Mouse (Mus musculus): ENCODE measurements around the gene Ppih.
"Not testable (repeated sequence)": the region's sequence is repeated elsewhere in the genome, so short reads cannot be mapped to it uniquely, and the experiment has no call there.

Gene Ppih

DNA sequence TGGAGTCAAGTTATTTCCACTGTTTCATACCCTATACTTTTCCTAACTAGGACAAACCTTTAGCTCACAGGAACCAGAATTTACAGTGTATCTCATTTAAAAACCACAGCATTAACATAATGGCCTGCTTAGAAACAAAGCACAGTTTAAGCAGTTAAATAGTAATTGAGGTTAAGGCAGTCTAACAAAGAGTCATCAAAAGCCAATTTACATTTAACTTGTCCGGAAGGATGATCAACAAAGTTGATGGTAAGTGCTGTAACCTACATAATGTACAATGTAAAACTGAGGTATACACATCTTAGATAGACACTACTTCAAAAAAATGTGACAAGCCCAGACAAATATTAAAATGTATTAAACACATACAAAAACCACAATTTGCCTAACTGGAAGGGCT is 28.4 kb downstream of the Ppih start:
- no peak for DNase-seq (ENCODE audit: low read depth, low spot score)

DNA sequence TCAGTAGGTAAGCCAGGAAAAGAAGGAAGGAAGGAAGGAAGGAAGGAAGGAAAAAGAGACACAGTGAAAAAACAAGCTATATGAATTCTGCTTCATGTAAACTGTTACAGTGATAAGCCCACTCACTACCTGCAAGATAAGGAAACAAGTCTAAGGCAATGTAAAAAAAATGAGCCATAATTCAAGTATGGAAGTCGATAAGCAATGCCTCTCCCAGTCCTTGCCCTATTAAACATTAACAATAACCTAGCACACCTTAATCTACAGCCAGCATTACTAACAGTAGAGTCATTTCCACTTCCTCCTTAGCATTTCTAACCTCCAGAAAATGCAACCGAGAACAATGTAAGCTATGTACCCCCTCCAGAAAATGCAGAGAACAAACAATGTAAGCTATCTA is 35.0 kb downstream of the Ppih start:
- no peak for DNase-seq (ENCODE audit: low read depth, low spot score)

DNA sequence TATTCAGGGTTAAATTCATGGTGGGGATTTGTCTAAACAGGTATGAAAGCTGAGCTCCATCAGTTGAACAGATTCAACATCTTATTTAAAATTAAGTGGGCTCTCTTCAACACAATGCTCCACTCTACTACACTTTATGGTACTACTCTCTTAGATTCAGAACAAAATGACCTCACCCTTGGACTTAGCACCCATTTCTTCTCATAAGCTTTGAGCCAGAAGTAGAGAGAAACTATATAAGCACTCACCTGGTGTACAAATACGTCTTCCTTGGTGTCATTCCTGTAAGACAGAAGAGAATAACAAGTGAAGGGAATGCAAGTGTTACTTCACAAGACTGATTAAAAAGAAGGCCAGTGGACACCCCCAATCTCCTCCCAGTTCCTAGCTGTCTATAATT is 35.5 kb downstream of the Ppih start:
- no peak for DNase-seq (ENCODE audit: low read depth, low spot score)

DNA sequence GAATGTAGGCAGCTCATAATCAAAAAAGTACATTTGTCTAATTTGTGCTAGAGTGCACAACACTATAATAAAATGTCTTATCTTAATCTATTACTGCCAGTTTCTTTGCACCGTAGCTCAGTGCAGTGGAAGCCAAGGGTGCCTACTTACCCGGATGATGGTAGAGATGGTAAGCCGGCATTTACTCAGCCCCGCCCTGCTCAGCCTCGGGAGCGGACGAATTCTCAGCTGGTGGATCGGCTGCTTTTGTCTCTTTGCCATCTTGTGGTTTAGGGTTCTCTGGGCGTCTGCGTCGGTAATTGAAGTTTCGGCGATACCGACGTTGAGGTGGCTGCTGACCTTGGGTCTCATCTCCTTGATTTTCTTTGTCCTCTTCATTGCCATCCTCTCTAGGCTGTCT is 41.6 kb downstream of the Ppih start:
- not testable (repeated sequence) for DNase-seq (ENCODE audit: low read depth, low spot score)

DNA sequence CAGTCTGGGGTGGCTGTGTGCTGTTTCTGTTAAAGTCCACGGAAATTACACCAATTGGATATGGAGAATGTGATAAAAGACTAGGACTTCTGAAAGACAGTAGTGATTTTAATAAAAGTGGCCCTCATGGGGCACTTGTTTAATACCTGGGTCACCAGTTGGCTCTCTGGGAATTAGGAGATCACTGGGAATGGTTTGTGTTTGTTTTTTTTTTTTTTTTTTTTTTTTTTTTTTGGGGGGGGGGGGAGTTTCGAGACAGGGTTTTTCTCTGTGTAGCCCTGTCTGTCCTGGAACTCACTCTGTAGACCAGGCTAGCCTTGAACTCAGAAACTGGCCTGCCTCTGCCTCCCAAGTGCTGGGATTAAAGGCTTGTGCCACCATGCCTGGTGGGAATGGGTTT is 44.6 kb downstream of the Ppih start:
- DNase-seq (ENCODE audit: low read depth, low spot score) = no peak

DNA sequence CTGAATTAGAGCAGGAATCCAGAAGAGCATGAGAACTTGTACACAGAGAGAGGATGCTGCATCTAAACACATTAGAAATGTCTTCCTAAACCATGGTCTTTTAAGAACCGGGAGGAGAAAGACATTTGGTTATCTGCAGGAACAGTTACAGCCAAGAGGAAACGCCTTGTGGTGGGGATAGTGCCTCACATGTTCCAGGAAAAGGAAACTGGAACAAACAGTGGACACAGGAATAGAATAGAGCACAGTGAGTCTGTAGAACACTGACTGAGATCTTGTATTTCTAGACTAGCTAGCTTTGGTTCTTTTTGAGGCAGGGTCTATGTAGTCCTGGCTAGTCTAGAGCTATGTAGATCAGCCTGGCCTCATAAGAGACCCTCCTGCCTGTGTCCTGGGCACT is 45.1 kb downstream of the Ppih start:
- DNase-seq (ENCODE audit: low read depth, low spot score) = no peak

DNA sequence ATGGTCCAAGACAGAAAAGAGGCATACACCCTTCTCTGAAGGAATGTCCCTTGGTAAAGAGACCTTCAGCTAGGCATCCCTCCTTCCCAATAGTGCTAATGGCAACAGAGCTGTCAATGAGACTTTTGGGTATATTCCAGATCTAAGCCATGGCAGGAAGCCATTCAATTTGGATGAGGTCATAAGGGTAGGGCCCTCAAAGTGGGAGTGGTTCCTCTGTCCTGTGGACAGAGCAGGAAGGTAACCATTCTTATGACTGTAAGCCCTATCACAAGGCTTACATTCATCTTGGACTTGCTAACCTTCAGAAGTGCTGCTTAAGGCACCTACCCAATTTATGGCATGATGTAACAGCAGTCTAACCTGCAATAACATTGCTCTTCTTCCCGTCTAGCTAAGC is 45.7 kb downstream of the Ppih start:
- DNase-seq (ENCODE audit: low read depth, low spot score) = no peak

DNA sequence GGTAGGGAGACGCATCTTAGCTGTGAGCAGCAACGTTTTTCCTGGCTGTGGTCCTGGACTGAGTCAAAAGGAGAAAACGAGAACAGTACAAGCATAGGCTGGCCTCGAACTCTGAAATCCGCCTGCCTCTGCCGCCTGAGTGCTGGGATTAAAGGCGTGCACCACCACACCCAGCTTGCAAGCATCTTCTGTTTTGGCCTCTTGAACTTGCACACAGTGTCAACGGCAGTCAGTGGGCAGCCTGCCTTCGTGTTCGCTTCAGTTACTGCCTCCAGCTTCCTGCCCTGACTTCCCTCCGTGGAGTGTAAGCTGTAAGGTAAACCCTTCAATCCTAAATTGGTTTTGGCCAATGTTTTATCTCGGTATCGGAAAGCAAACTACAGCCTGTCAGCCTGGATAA is 53.7 kb downstream of the Ppih start:
- DNase-seq (ENCODE audit: low read depth, low spot score) = no peak

DNA sequence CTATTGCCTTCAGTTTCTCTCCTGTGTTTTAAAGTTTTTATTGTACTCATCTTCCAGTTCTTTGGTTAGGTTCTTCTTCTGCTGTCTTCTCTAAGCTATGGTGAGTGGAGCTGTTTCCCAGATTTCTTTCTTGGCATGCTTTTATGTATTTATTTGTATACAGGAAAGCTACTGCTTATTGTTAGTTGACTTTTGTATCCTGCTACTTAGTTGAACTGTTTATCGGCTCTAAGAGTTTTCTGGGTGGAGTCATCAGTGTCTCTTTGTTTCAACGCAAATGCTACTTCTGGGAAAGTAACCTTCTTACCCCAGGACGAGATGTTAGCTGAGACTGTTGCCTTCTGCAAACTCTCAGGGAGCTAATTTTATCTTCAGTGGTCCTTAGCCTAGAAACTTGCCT is 56.9 kb downstream of the Ppih start:
- no peak for DNase-seq (ENCODE audit: low read depth, low spot score)

DNA sequence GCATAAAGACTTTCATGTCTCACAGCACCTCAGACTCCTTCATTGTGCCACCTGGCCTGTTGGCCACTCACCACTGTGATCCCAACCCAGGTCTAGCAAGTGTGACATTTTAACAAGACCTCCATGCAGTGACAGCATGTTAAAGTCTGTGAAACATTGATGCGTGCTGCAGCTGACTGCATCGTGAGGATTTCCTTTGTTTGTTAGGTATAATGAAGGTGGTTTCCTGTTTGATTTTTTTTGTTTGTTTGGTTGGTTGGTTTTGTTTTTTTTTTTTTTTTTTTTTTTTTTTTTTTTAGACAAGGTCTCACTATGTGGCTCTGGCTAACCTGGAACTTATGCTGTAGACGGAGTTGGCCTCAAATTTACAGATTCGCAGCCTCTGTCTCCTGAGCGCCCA is 57.9 kb downstream of the Ppih start:
- DNase-seq (ENCODE audit: low read depth, low spot score) = no peak

DNA sequence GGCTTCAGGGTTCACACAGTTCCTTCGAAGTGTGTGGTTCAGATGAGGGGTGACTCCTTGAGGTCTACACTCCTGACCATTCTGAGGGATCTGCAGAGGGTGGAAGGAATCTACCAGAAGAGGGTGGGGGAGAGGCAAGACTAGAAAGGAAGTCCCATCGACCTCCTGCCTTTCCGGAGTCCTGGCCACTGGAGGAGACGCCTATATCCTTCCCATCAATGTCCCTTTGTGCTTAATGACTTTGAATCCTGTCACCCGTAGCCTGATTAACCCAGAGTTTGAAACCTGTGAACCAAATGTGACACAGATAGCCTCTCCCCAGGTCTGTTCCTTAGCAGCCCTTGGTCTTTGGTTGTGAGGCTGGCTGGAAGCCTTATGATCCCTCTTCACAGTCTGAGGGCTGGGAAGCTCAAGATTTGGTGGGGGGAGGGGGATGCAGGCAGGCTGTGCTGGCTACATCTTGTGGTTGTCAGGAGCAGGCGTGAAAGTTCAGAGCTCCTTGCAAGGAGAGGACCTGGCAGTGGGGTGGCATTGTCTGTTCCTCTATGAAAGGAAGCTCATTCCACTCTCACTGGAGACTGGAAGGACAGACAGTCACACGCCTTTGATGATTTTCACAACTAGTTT is 59.1 kb downstream of the Ppih start:
- no peak for DNase-seq (ENCODE audit: low read depth, low spot score)

DNA sequence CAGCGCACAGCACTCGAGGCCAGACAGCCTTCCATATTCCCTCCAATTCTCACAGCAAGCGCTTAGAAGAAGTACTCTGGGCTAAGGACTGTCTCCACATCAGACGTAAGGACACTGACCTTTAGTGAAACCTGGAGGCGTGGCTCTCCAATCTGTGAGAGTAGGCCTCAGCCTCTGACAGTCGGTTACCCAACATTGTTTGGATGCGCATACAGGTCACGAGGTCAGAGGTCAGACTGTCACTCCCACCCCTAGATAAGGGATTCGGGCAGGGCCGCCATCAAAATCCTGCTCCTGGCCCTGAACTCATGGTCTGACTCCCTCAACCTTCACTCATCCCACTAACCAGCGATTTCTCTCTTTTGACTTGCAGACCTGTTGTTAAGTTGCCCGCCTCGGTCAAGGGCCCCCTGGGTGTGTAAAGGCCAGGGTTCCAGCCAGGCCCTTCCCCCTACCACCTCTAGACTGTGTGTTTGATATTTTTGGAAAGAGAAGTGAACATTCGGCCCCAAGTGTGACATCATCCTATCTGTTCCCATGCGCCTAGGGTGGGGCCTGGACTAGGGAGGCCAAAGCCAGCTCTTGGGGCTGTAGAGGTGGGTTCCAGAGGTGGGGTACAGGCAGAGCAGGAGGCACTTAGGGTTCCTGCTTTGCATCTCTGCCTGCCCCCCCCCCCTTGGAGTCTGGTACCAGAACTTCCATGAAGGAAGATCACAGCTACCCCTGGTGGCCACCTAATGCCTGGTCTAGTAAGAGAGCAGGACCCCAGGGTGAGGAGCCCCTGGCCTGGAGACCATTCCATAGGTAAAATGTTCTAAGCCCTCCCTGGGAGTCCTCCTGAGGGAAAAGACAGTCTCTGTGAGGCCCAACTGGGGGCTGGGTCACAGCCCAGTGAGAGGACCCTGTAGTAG is 60.7 kb downstream of the Ppih start:
- DNase-seq (ENCODE audit: low read depth, low spot score) = no peak

DNA sequence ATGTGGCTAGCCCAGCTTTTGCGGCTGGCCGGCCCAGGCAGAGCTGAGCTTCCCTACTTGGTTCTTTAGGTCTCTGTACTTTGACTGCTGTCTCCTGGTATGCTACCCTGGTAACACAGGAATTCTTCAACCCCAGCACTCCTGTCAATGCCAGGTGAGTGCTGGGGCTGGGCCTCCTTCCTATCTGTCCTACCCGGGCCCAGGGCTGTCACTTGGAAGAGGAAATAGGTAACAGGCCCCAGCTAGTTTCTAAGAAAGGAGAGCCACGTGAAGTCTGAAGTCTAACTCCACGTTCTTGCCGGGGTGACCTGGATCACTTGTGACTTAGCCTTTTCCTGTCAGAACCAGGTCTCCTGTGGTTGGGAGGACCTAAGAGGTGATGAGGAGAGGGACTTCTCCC is 63.3 kb downstream of the Ppih start:
- DNase-seq (ENCODE audit: low read depth, low spot score) = no peak

DNA sequence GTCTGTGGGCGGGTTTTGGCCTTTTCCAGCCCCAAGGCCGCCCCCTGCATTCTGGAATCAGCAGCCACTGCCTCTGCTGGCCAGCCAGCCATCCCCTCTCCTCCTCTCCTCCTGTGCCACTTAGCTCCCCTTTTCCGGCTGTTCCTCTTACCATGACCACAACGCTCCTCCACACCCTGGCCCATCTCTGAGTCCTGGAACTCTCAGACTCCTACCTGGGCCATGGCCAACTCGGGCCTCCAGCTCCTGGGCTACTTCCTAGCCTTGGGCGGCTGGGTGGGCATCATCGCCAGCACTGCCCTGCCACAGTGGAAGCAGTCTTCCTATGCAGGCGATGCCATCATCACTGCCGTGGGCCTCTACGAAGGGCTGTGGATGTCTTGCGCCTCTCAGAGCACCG is 65.0 kb downstream of the Ppih start, which contains the start of gene Cldn19:
Cldn19 (plus strand) TSS at position 64 of the 400 bp plus-strand sequence.
- DNase-seq (ENCODE audit: low read depth, low spot score) = no peak

DNA sequence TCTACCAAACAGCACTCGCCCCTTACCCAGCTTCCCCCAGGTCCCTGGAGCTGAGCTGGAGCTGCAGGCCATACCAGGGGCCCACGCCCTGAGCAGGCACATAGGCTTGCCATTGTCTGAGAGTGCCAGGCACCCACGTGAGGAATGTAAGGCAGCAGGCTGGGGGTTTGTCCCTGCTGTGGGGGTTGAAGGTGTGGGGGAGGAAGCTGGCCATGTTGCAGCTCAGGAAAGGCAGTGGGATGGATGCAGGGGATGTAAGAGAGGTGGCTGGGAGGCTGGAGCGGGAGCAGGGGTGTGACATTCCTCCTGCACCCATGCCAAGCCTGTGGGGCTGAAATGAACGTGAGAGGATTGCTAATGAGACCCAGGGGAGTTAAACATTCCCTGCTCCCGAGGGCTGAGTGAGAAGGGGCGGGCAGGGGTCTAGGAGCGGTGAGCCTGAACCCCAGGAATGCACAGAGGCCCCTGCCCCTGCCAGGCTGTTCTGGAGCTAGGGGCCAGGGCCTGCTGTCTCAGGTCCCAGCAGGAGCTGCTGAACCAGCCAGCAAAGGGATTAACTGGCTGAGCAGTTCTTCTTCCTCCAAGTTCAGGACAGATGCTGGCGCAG is 66.2 kb downstream of the Ppih start:
- DNase-seq (ENCODE audit: low read depth, low spot score) = no peak

DNA sequence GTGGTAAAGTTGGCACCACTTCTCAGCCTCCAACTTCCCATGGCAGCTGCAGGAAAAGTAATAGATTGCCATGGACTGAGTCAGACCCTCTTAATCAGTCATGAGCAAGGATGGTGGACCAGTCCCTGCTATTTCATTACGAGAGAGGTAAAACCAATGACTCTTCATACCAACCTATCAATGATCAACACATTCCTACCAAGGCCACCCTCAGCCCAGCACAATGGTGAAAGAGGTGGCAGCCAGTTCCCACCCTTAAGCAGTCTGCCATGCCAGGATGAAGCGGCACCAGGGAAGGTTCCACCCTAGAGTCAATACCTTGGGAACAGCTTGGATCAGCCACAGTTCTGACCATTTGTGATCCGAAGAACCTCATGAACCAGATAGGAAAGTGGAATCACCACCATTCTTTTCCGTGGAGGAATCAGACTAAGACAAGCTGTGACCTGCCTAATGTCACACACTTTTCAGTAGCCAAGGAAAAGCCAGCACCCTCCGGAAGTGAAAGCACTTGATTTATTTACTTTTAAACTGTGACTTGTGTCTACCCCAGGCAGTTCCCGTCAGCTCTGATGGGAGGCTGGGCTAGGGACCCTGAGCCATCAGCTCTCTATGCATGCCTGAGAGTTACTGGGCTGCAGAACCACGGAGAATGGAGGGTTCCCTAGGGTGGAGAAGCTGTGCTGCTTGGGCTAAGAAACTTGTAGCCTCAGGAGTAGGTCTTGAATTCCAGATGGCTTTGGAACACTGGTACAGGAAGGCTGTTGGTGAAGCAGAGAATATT is 68.1 kb downstream of the Ppih start:
- DNase-seq (ENCODE audit: low read depth, low spot score) = no peak

Measured in CD4-positive helper T cell, adult 2 months (primary cell).